Mouse (Mus musculus): ENCODE measurements around the gene Dusp22.

DNA sequence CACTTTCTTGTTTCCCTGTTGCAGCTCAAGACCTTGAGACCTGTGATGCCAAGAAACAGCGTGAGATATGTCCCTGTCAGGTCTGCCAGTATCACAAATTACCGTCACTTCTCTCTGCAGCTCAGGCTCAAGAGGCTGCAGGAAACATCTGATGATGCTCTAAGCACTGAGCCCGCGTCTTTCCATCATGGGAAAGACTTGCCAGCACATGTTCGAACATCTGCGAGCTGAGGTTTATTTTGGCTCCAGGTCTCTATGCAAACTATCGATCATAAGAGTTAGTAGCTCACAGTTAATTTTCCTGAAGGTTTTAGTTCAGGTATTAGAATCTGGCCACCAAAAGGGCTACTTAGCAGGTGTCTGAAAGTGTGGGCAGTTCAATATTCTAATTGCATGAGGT, 55.3 kb downstream of the Dusp22 start:
- TF ChIP-seq CTCF (IDR thresholded peaks at IDR 0.05; ENCODE audit: insufficient read depth, low read length) (no peak), POLR2A (IDR thresholded peaks at IDR 0.05; ENCODE audit: borderline replicate concordance, extremely low read depth, low read depth, low read length) (no peak)

Measured in lung, adult 2 months (tissue).